Mouse (Mus musculus) CD8-positive naive resting alpha-beta T cell, adult 57 days (primary cell): ENCODE results near the gene Hist1h1t. TPM values are rescaled to one million over a fixed set of nuclear protein-coding genes. Genes with fewer than 3 reads are reported as not detected.

ENCODE experiments used
- total RNA-seq: library from RNA; stranded (reverse); gene quantifications from one replicate; pipeline ENCODE4 v1.2.4, GENCODE M21; 2023

Hist1h1t gene
- total RNA-seq, result not detected

GRCm38 (mm10) chr13:23695514-23695913, at the start of gene Hist1h1t:
Hist1h1t (plus strand) TSS chr13:23695814.

GRCm38 (mm10) chr13:23683755-23684281, 11.8 kb upstream of the Hist1h1t start, which contains the start of the genes Hist1h2ac and Hist1h2bc:
Hist1h2ac (minus strand) TSS chr13:23683948.
Hist1h2bc (plus strand) TSS chr13:23684199.

GRCm38 (mm10) chr13:23698300-23698693, 2.7 kb downstream of the Hist1h1t start, which contains the start of gene Hist1h4c:
Hist1h4c (minus strand) TSS chr13:23698454.

GRCm38 (mm10) chr13:23710374-23711089, 14.9 kb downstream of the Hist1h1t start, which contains the start of gene Hfe:
Hfe (minus strand) TSS chr13:23710854.

GRCm38 (mm10) chr13:23738677-23739068, 43.1 kb downstream of the Hist1h1t start, which contains the start of gene Hist1h1c:
Hist1h1c (plus strand) TSS chr13:23738808.

GRCm38 (mm10) chr13:23745381-23746161, 50.0 kb downstream of the Hist1h1t start, which contains the start of gene Hist1h3c:
Hist1h3c (minus strand) TSS chr13:23745602.

Other genes with a start within 250 kb of the Hist1h1t start
- gene Btn1a1, start 229.9 kb upstream of the Hist1h1t start, total RNA-seq, result not detected
- gene Btn2a2, start 207.0 kb upstream of the Hist1h1t start, total RNA-seq, result 0.55 TPM
- gene Hist1h4h, start 164.8 kb upstream of the Hist1h1t start, total RNA-seq, result 235 TPM
- gene Hist1h2af, start 161.9 kb upstream of the Hist1h1t start, total RNA-seq, result 10.3 TPM
- gene Hist1h3g, start 160.4 kb upstream of the Hist1h1t start, total RNA-seq, result 2.5 TPM
- gene Hist1h2bh, start 152.4 kb upstream of the Hist1h1t start, total RNA-seq, result 3.6 TPM
- 57.2 TPM for gene Hist1h3f, start 151.8 kb upstream of the Hist1h1t start, total RNA-seq
- 35.5 TPM for gene Hist1h4f, start 144.2 kb upstream of the Hist1h1t start, total RNA-seq
- 8.0 TPM for gene Hist1h1d, start 142.6 kb upstream of the Hist1h1t start, total RNA-seq
- gene Hist1h3e, start 133.4 kb upstream of the Hist1h1t start, total RNA-seq, result 113 TPM
- gene Hist1h2ae, start 124.6 kb upstream of the Hist1h1t start, total RNA-seq, result 10.3 TPM
- gene Hist1h2bg, start 124.4 kb upstream of the Hist1h1t start, total RNA-seq, result 137 TPM
- gene Hist1h2bf, start 121.6 kb upstream of the Hist1h1t start, total RNA-seq, result 88.7 TPM
- gene Hist1h2ad, start 121.4 kb upstream of the Hist1h1t start, total RNA-seq, result 2.5 TPM
- gene Hist1h3d, start 120.1 kb upstream of the Hist1h1t start, total RNA-seq, result 2.8 TPM
- gene Hist1h4d, start 114.2 kb upstream of the Hist1h1t start, total RNA-seq, result 122 TPM
- gene Hist1h2be, start 74.7 kb upstream of the Hist1h1t start, total RNA-seq, result 14.7 TPM
- gene Hist1h1e, start 73.3 kb upstream of the Hist1h1t start, total RNA-seq, result 187 TPM
- gene Hist1h2ac, start 11.9 kb upstream of the Hist1h1t start, total RNA-seq, result 6.8 TPM
- 7.9 TPM for gene Hist1h2bc, start 11.6 kb upstream of the Hist1h1t start, total RNA-seq
- 147 TPM for gene Hist1h4c, start 2.6 kb downstream of the Hist1h1t start, total RNA-seq
- gene Hfe, start 15.0 kb downstream of the Hist1h1t start, total RNA-seq, result 2.7 TPM
- gene Hist1h1c, start 43.0 kb downstream of the Hist1h1t start, total RNA-seq, result 839 TPM
- 4.1 TPM for gene Hist1h3c, start 49.8 kb downstream of the Hist1h1t start, total RNA-seq
- 15.1 TPM for gene Hist1h2bb, start 50.9 kb downstream of the Hist1h1t start, total RNA-seq
- 16.9 TPM for gene Hist1h2ab, start 55.3 kb downstream of the Hist1h1t start, total RNA-seq
- gene Hist1h3b, start 56.5 kb downstream of the Hist1h1t start, total RNA-seq, result 17.1 TPM
- gene Hist1h4b, start 61.2 kb downstream of the Hist1h1t start, total RNA-seq, result 49.5 TPM
- 122 TPM for gene Hist1h4a, start 65.4 kb downstream of the Hist1h1t start, total RNA-seq
- 170 TPM for gene Hist1h3a, start 66.6 kb downstream of the Hist1h1t start, total RNA-seq
- gene Hist1h1a, start 67.9 kb downstream of the Hist1h1t start, total RNA-seq, result 23.5 TPM
- not detected for gene Trim38, start 74.1 kb downstream of the Hist1h1t start, total RNA-seq
- not detected for gene Slc17a2, start 111.2 kb downstream of the Hist1h1t start, total RNA-seq
- not detected for gene Slc17a3, start 143.6 kb downstream of the Hist1h1t start, total RNA-seq
- not detected for gene Slc17a1, start 171.9 kb downstream of the Hist1h1t start, total RNA-seq
- not detected for gene Slc17a4, start 219.2 kb downstream of the Hist1h1t start, total RNA-seq
- gene Hist1h2ba, start 238.3 kb downstream of the Hist1h1t start, total RNA-seq, result not detected
- not detected for gene Hist1h2aa, start 238.6 kb downstream of the Hist1h1t start, total RNA-seq